Comparison of ENCODE assay signal across 21 mouse cellular contexts in genomic region chr4:87823623-87824022, GRCm38 (mm10).
DNase-seq lines count a peak whose midpoint lies in the region; ATAC-seq and TF ChIP-seq lines count a peak whose summit lies in the region.
"Had no signal": no experiment of that assay in that cellular context is flagged by ENCODE, and none has a peak within 500 bp of the region (broad histone marks: within the 10 kb centered on the region; RNA-seq: fewer than 3 reads in every experiment).

No protein-coding gene starts in this region.

- no peaks in the 10 kb centered on the region for H3K79me2 ChIP-seq in heart, adult 2 months (replicated peaks; ENCODE audit: control insufficient read depth, insufficient read depth, low read length)

- no peak for TF ChIP-seq EP300 in heart, adult 2 months (IDR thresholded peaks at IDR 0.05; ENCODE audit: insufficient read depth, low read depth, low read length)
- no peak for TF ChIP-seq EP300 in liver, embryonic 14.5 days (IDR thresholded peaks at IDR 0.05; ENCODE audit: low read depth)

- ATAC-seq in heart, embryonic 15.5 days (replicated peaks; ENCODE audit: insufficient number of reproducible peaks, insufficient read depth, low FRiP score, low read depth): no peak
- peak; percentile 72 for ATAC-seq in lung, embryonic 16.5 days (ENCODE audit: low read depth)
- peak; percentile 35; the same call in 1 of the 2 replicates for ATAC-seq in liver, embryonic 14.5 days (ENCODE audit: insufficient read depth)
- ATAC-seq in megakaryocyte-erythroid progenitor cell, adult 5-6 weeks (replicated peaks; ENCODE audit: low FRiP score, low TSS enrichment, poor library complexity, severe bottlenecking): peak; percentile 53
- ATAC-seq: Patski had no signal

- no peak overlapping the region for H3K4me2 ChIP-seq in heart, embryonic 15.5 days
- H3K4me2 ChIP-seq in lung, embryonic 16.5 days (ENCODE audit: low read depth, low read length): no peak overlapping the region
- no peak overlapping the region; the same call in 1 of the 2 replicates for H3K4me2 ChIP-seq in liver, embryonic 14.5 days (ENCODE audit: low read depth)
- H3K4me2 ChIP-seq: hindbrain, embryonic 13.5 days; midbrain, embryonic 11.5 days; neural tube, embryonic 12.5 days had no signal

- intact Hi-C loops in heart, adult 2 months (cut with DNase I): no loop called here

- peaks cover 3% of the 10 kb centered on the region for H3K4me1 ChIP-seq in heart, embryonic 15.5 days (replicated peaks)
- H3K4me1 ChIP-seq in heart, adult 2 months (ENCODE audit: control insufficient read depth, insufficient read depth, low read length): 0 out of 2 replicates have a peak, but pooled peaks cover 2% of the 10 kb centered on the region
- peaks cover 6% of the 10 kb centered on the region; the same call in 1 of the 2 replicates for H3K4me1 ChIP-seq in lung, embryonic 16.5 days (replicated peaks; ENCODE audit: control insufficient read depth, insufficient read depth, low read length)
- peaks cover 0 to under 1% of the 10 kb centered on the region in 2 experiments; a peak in 2 of 4 replicates for H3K4me1 ChIP-seq in liver, embryonic 14.5 days (replicated peaks; ENCODE audit: control insufficient read depth in 2 of 2, insufficient read depth in 2 of 2, low read length in 1 of 2)
- H3K4me1 ChIP-seq: limb, embryonic 10.5 days; neural tube, embryonic 12.5 days had no signal

- H3K9me3 ChIP-seq in heart, embryonic 15.5 days (replicated peaks): no peaks in the 10 kb centered on the region
- no peaks in the 10 kb centered on the region for H3K9me3 ChIP-seq in lung, embryonic 16.5 days (ENCODE audit: control insufficient read depth, low read length)
- H3K9me3 ChIP-seq in liver, embryonic 14.5 days (ENCODE audit: control insufficient read depth, low read length): no peaks in the 10 kb centered on the region
- H3K9me3 ChIP-seq: hindbrain, embryonic 13.5 days; limb, embryonic 10.5 days; liver, embryonic 15.5 days; neural tube, embryonic 12.5 days had no signal

- H3K9ac ChIP-seq in heart, embryonic 15.5 days: no peak overlapping the region
- no peak overlapping the region for H3K9ac ChIP-seq in heart, adult 2 months (ENCODE audit: low read depth, low read length)
- no peak overlapping the region for H3K9ac ChIP-seq in lung, embryonic 16.5 days (ENCODE audit: low read length)
- H3K9ac ChIP-seq in liver, embryonic 14.5 days (replicated peaks): no peak overlapping the region
- H3K9ac ChIP-seq: hindbrain, embryonic 13.5 days; liver, embryonic 15.5 days; neural tube, embryonic 12.5 days had no signal

- H3K36me3 ChIP-seq in heart, embryonic 15.5 days: no peaks in the 10 kb centered on the region
- H3K36me3 ChIP-seq in heart, adult 2 months (ENCODE audit: control insufficient read depth, insufficient read depth, low read length): no peaks in the 10 kb centered on the region
- H3K36me3 ChIP-seq in lung, embryonic 16.5 days (ENCODE audit: control insufficient read depth, insufficient read depth, low read length): peaks cover 3% of the 10 kb centered on the region; the same call in 1 of the 2 replicates
- no peaks in the 10 kb centered on the region for H3K36me3 ChIP-seq in liver, embryonic 14.5 days (replicated peaks; ENCODE audit: control insufficient read depth, insufficient read depth, low read depth)
- H3K36me3 ChIP-seq: liver, embryonic 15.5 days had no signal

- no peaks in the 10 kb centered on the region for H3K27me3 ChIP-seq in heart, embryonic 15.5 days
- H3K27me3 ChIP-seq in heart, adult 2 months (ENCODE audit: control insufficient read depth, insufficient read depth, low read length): no peaks in the 10 kb centered on the region
- no peaks in the 10 kb centered on the region for H3K27me3 ChIP-seq in lung, embryonic 16.5 days (ENCODE audit: control insufficient read depth, insufficient read depth, low read depth, low read length)
- H3K27me3 ChIP-seq in liver, embryonic 14.5 days (ENCODE audit: control insufficient read depth, insufficient read depth, low read length): no peaks in the 10 kb centered on the region
- H3K27me3 ChIP-seq: hindbrain, embryonic 13.5 days; liver, embryonic 15.5 days; neural tube, embryonic 12.5 days; Patski had no signal

- DNase-seq in heart, adult 2 months: no peak
- no peak for DNase-seq in lung, postnatal 25 days (ENCODE audit: low spot score)
- DNase-seq in liver, embryonic 14.5 days (ENCODE audit: low read depth in 3 of 3, low spot score in 3 of 3): no peak
- no peak for DNase-seq in cerebellum, adult 9-10 months
- DNase-seq: adrenal gland, adult 8-10 months; cerebellum, adult 8-10 months; gastrocnemius, postnatal 14 days; heart, adult 18-20 months; heart, postnatal 14 days; kidney, postnatal 25 days; layer of hippocampus, adult 9-11 months; right cerebral cortex, postnatal 4 days had no signal

- 0 out of 2 replicates have a peak overlapping the region, but pooled peaks have one; percentile 5 for H3K27ac ChIP-seq in heart, embryonic 15.5 days
- no peak overlapping the region for H3K27ac ChIP-seq in heart, adult 2 months
- H3K27ac ChIP-seq in lung, embryonic 16.5 days (ENCODE audit: low read length): peak overlapping the region; percentile 69
- H3K27ac ChIP-seq in liver, embryonic 14.5 days: no peak overlapping the region
- H3K27ac ChIP-seq: hindbrain, embryonic 13.5 days; limb, embryonic 10.5 days; liver, embryonic 15.5 days; neural tube, embryonic 12.5 days had no signal

- 66% methylated on average over 3 of the region's 3 CpGs for WGBS in heart, embryonic 15.5 days
- WGBS in heart, adult 2 months: 48% methylated on average over 3 of the region's 3 CpGs
- 45% methylated on average over 3 of the region's 3 CpGs for WGBS in lung, embryonic 16.5 days
- 48% methylated on average over 3 of the region's 3 CpGs for WGBS in liver, embryonic 14.5 days (ENCODE audit: insufficient replicate concordance)

- no peak for TF ChIP-seq CTCF in heart, adult 2 months (IDR thresholded peaks at IDR 0.05)
- no peak for TF ChIP-seq CTCF in liver, embryonic 14.5 days (IDR thresholded peaks at IDR 0.05; ENCODE audit: low read depth)

- TF ChIP-seq POLR2A in heart, adult 2 months (IDR thresholded peaks at IDR 0.05; ENCODE audit: insufficient read depth, low read depth, low read length): no peak

- H3K4me3 ChIP-seq in heart, embryonic 15.5 days: no peak overlapping the region
- H3K4me3 ChIP-seq in heart, adult 2 months: no peak overlapping the region
- no peak overlapping the region for H3K4me3 ChIP-seq in lung, embryonic 16.5 days (ENCODE audit: low read length)
- no peak overlapping the region for H3K4me3 ChIP-seq in liver, embryonic 14.5 days (ENCODE audit: insufficient read depth in 1 of 2, low read depth in 2 of 2, low read length in 2 of 2)
- H3K4me3 ChIP-seq: hindbrain, embryonic 13.5 days; limb, embryonic 10.5 days; liver, embryonic 15.5 days; neural tube, embryonic 12.5 days had no signal

Comparison
In these comparisons a context has a peak if more than half of its experiments do, and no peak if none do; other contexts are left out.
1. H3K27ac ChIP-seq: peak in heart, embryonic 15.5 days (single experiment) and lung, embryonic 16.5 days (single experiment); none in heart, adult 2 months (single experiment) and liver, embryonic 14.5 days (single experiment).